In the genomic region with DNA sequence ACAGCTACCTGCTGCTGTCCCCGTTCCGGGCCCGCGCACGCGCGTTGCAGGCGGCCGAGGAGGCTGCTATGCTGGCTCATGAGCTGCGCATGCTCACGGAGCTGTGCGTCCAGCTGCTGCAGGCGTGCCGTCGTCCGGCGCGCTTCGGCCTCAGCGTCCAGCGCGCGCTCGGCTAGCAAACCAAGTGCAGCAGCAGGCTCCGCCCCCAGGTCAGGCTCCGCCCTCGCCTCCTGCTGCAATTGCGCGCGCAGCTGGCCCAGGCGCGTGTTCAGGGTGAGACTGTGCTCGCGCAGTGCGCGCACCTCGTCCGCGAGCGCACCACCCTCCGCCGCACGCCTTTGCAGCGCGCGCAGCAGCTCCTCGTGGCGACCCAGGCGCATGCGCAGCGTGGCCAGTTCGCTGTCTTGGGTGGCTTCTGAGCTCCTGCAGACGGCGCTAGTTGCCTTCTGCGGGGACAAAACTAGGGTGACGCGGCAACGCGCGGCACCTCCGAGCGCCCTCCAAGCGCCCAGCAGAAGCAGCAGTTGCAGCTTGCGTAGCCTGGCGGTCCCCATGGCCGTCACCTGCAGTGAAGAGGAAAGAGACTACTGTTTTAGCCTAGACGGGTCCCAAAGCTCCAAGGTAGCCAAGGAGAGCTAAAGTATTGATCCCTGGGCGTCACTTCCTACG, we compare ENCODE assay signal across 8 mouse cellular contexts. TPM values are rescaled to one million over a fixed set of nuclear protein-coding genes. Genes with fewer than 3 reads are reported as not detected.
DNase-seq lines count a peak whose midpoint lies in the region; ATAC-seq lines count a peak whose summit lies in the region.

No protein-coding gene starts in this region.

- H3K4me3 ChIP-seq in hindbrain, embryonic 15.5 days, result peak overlapping the region; percentile 44

- WGBS in hindbrain, embryonic 15.5 days, result under 1% methylated on average over 69 of the region's 69 CpGs

- peak overlapping the region; percentile 65 for H3K9ac ChIP-seq in hindbrain, embryonic 15.5 days

- peaks cover 14% of the 10 kb centered on the region for H3K4me1 ChIP-seq in hindbrain, embryonic 15.5 days (replicated peaks)

- H3K4me2 ChIP-seq in hindbrain, embryonic 15.5 days, result peak overlapping the region; percentile 67

- DNase-seq in T-cell, adult 2 months (ENCODE audit: low spot score), result peak; percentile 100
- peak; percentile 98 to 99 for DNase-seq in cerebellum, postnatal 36 days
- DNase-seq in frontal cortex, postnatal 36 days (ENCODE audit: low spot score in 2 of 2), result peak; percentile 99 to 100
- DNase-seq in left cerebral cortex, adult 11 months (ENCODE audit: low spot score), result peak; percentile 99
- peak; percentile 100 for DNase-seq in lung, postnatal 4 days
- DNase-seq in retina, postnatal 7 days (ENCODE audit: low read depth, low spot score), result peak; percentile 100
- DNase-seq in urinary bladder, adult 2 months (ENCODE audit: low spot score), result peak; percentile 98

- no peaks in the 10 kb centered on the region for H3K27me3 ChIP-seq in hindbrain, embryonic 15.5 days

- H3K27ac ChIP-seq in hindbrain, embryonic 15.5 days (replicated peaks), result peak overlapping the region; percentile 92

- ATAC-seq in hindbrain, embryonic 15.5 days (ENCODE audit: low FRiP score, low read depth), result peak; percentile 94

- H3K36me3 ChIP-seq in hindbrain, embryonic 15.5 days, result no peaks in the 10 kb centered on the region

- H3K9me3 ChIP-seq in hindbrain, embryonic 15.5 days, result no peaks in the 10 kb centered on the region

RNA-seq across cellular contexts. Expression of a gene that starts 1.4 kb away (rescaled TPM):
- 14.7 and 15.1 TPM in 2 replicates for polyA plus RNA-seq in hindbrain, embryonic 15.5 days (2015; fragmentation: Nextera tagmentation; extraction: Ambion mirVana)
- polyA plus RNA-seq in urinary bladder, adult 2 months (2012; rRNA removed), result 6.8 and 7.0 TPM in 2 replicates

RNA-seq across cellular contexts. Expression of a gene that starts 9.7 kb away (rescaled TPM):
- 12.9 and 13.2 TPM in 2 replicates for polyA plus RNA-seq in hindbrain, embryonic 15.5 days (2015; fragmentation: Nextera tagmentation; extraction: Ambion mirVana)
- 59.3 and 71.9 TPM in 2 replicates for polyA plus RNA-seq in urinary bladder, adult 2 months (2012; rRNA removed)

RNA-seq across cellular contexts. Expression of a gene that starts 9.8 kb away (rescaled TPM):
- polyA plus RNA-seq in hindbrain, embryonic 15.5 days (2015; fragmentation: Nextera tagmentation; extraction: Ambion mirVana), result 46.3 and 47.5 TPM in 2 replicates
- polyA plus RNA-seq in urinary bladder, adult 2 months (2012; rRNA removed), result 38.7 and 59.6 TPM in 2 replicates

RNA-seq across cellular contexts. Expression of a gene that starts 20.2 kb away (rescaled TPM):
- 249 and 256 TPM in 2 replicates for polyA plus RNA-seq in hindbrain, embryonic 15.5 days (2015; fragmentation: Nextera tagmentation; extraction: Ambion mirVana)
- polyA plus RNA-seq in urinary bladder, adult 2 months (2012; rRNA removed), result 136 and 141 TPM in 2 replicates

RNA-seq across cellular contexts. Expression of a gene that starts 59.9 kb away (rescaled TPM):
- polyA plus RNA-seq in hindbrain, embryonic 15.5 days (2015; fragmentation: Nextera tagmentation; extraction: Ambion mirVana), result not detected in 2 replicates
- not detected in 2 replicates for polyA plus RNA-seq in urinary bladder, adult 2 months (2012; rRNA removed)

Comparison
In these comparisons a context has a peak if more than half of its experiments do, and no peak if none do; other contexts are left out.
1. Peak in every context shown above with its lines: DNase-seq, ATAC-seq, H3K4me3 ChIP-seq and H3K27ac ChIP-seq.